Mouse (Mus musculus) heart, adult 2 months (tissue): ENCODE data around the gene Cox7a1.

Source experiments
- CTCF ChIP-seq: fragments of 200-600 bp; IDR thresholded peaks from 2 replicates; pipeline ENCODE4 v1.8.1; 2022; ENCODE audit warnings: antibody characterized with exemption, mild to moderate bottlenecking, moderate library complexity
- EP300 ChIP-seq: fragments of 200-500 bp; IDR thresholded peaks from 2 replicates; pipeline ENCODE4 v1.6.1; 2011; ENCODE audit warnings: low read depth, low read length, control low read depth; ENCODE audit not compliant: insufficient read depth
- POLR2A ChIP-seq: fragments of 200-500 bp; IDR thresholded peaks from 2 replicates; pipeline ENCODE4 v1.6.1; 2011; ENCODE audit warnings: mild to moderate bottlenecking, low read depth, low read length, control low read depth; ENCODE audit not compliant: insufficient read depth

GRCm38 (mm10) chr7:30176474-30176873 lies 7.5 kb upstream of the Cox7a1 start:
- TF ChIP-seq CTCF: no peak
- TF ChIP-seq EP300: no peak
- TF ChIP-seq POLR2A: no peak
